Mouse (Mus musculus): ENCODE data around the gene Apon. TPM values are rescaled to one million over a fixed set of nuclear protein-coding genes. Genes with fewer than 3 reads are reported as not detected.
"Not testable (repeated sequence)": the region's sequence is repeated elsewhere in the genome, so short reads cannot be mapped to it uniquely, and the experiment has no call there.

The Apon gene
- total and polyA plus RNA-seq, 3 experiments, result 0.40 to 1.5 TPM; not detected in 1

DNA sequence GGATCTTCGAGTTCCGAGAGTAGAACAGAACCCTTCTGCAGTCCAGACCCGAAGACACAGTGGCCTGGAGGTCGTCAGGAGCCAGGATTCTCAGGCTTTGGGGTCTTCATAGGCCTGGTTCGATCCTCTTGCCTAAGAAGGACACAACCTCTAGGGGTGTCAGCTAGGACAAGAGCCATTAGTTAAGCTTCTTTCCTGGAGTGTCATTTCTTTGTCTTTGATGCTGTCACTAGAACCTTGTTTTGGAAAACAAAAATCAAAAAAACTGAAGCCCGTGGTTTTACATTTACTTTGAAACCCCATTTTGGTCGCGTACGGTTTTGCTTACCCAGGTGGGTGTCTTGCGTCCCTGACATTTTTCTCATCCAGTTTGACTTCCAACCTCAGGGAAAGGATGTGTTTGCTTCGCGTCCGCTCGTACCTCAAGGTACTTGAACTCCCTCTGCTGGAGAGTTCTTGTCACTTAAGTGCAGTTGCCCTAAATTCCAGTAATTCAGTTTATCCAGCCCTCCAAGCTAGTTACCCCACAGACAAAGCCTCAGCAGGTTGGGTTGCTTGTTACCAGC lies 21.4 kb upstream of the Apon start:
- DNase-seq, result peak; percentile 64

DNA sequence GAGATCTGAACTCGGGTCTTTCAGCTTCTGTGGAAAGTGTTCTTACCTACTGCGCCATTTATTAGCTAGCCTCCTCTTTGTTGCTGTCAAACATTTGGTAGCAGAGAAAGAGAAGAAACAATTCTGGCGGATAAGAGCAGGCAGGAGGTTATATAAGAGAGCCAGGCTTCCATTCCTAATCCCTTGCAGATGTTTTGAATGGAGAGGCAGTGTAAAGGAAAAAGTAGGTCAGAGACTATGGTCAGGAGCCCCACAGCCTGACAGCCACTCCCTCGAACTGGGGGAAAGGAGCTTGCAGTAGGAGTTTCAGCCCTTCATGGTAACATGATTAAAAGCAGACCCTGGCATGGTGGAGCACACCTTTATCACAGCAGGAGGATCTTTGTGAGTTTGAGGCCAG lies 17.6 kb upstream of the Apon start:
- no peak for DNase-seq

DNA sequence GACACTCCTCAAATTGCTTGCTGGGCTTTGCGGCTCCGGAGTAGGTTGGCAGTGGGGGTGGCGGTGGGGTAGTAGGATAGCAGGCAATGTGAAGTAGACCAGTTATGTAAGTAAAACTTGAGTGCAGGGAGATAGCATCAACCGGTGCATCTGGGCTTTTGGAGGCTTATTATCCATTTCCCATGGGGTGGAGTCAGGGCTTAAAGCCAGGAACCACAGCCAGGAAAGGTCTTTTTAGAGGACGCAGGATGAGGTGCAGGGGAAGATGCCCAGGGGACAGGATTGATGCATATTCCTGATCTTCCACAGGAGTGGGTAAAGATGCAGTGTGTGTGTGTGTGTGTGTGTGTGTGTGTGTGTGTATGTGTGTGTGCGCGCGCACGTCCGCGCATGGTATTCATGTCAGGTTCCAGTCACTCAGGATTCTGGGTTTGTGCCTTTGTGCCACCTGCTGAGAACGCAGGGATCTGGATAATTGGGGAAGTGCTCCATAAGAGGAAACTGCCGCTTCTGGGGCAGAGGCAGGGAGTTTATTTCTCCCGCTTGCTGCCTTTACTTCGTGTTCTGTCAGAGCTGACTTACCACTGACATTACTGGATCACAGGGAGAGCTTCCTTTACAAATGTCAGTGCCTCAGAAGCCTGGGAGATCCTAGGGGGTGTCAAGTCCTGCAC lies 16.0 kb upstream of the Apon start:
- DNase-seq, result no peak

DNA sequence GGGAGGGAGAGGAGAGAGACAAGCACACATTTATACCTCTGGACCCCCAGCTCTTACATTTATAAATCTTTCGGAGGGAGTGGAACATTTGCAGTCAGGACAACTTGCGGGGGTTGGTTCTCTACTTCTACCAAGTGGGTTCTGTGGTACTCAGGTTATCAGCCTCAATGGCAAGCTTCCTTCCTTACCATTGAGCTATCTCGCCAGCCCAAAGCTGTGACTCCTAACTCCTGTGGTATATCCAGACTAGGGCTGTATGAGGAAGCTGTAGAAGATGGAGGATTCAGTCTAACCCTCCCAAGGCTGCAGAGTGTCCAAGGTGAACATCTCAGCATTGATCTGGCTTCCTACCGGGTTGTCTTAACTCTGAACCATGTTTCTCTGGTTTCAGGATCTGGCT lies 14.8 kb upstream of the Apon start:
- no peak for DNase-seq

DNA sequence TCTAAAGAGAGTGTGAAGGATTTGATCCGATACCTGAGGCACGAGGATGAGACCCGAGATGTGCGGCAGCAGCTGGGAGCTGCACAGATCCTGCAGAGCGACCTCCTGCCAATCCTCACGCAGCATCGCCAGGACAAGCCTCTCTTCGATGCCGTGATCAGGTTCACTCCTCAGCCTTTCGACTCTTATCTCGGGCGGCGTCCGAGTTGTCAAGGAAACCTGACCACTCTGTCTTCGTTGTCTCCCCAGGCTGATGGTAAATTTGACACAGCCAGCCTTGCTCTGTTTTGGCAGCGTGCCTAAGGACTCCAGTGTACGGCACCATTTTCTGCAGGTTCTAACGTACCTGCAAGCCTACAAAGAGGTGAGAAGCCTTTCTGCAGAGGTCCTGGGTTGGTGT lies 13.8 kb upstream of the Apon start:
- no peak for DNase-seq

DNA sequence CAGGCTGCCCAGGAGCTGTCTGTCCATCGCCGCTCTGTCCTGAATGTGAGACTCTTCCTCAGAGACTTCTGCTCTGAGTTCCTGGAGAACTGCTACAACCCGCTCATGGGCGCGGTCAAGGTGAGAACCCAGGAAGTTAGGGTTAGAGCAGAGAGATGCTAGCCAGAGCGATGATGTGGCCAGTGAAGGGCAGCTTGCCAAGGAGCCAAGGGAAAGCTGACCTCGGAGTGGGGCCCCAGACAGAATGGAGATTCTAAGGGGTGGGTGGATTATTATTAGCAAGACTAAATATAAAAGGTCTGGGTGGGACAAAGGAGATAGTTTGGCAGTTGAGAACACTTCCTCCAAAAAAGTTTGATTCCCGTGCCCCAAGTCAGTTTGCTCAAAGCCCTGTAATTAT lies 10.6 kb upstream of the Apon start:
- no peak for DNase-seq

DNA sequence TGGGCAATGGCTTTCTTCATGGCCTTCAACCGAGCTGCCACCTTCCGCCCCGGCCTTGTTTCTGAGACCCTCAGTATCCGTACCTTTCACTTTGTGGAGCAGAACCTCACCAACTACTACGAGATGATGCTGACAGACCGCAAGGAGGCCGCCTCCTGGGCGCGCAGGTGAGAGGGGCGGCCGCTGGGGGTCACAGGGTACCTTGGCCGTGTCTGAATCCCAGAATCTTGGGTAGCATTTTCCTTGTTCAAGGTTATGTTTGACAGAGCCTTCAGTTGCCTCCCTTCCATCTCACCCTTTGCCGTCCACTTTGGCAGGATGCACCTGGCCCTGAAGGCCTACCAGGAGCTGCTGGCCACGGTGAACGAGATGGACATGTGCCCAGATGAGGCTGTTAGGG lies 9.8 kb upstream of the Apon start:
- DNase-seq, result no peak

DNA sequence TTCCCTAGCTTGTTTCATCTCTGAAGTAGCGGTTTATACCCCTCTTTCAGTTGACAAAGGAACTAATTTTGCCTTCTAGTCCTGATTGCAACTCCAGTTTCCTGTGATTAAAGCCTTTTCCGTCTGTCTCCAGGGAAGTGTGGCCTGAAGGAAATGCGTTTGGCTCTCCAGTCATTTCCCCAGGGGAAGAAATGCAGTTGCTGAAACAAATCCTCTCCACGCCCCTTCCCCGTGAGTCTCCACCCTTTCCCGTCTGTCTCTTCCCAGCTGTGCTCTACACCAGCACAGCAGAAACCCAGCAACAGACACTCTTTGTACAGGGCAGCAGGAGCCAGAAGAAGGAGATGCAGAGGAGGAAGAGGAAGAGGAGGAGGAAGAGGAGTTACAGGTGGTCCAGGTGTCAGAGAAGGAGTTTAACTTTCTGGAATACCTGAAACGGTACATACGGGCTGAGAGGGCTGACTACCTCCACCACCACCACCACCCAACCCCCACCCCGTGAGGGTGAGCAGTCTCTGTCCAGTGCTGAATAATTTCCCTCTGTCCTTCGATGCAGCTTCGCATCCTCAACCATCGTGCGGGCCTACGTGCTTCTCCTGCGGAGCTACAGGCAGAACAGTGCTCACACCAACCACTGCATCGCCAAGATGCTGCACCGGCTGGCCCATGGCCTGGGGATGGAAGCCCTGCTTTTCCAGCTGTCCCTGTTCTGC lies 6.7 kb upstream of the Apon start:
- peak; percentile 27 for DNase-seq

DNA sequence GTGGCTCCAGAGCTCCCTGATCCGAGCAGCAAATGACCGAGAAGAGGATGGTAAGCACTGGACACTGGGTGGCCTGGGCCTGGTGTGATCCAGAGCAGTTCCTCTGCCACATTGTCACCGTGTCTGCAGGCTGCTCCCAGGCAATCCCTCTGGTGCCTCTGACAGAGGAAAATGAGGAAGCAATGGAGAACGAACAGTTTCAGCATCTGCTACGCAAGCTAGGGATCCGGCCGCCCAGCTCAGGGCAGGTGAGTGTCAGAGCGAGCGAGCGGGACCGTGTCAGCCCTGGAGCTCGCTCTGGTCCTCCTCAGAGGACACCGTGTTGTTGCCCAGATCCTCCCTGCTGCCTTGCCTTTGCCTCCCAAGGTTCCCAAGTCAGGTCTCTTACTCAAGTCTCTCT lies 3.3 kb upstream of the Apon start:
- no peak for DNase-seq

DNA sequence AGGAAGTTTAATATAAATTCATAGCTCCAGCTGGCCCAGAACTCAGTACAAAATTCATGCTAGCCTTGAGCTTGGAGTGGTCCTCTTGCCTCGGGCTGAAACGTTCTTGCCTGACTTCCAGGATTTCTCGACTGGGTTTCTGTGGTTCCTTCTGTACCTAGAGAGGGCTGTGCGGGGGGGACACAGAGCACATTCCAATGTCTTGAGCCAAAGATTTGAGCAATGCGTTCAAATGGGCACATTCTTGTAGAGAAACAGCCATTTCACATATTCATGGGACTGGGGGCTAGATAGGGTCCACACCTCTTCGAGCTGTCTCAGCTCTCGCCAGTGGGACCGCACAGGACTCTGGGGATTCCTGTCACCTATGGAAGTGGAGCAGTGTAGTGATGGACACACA lies 2.0 kb downstream of the Apon start:
- DNase-seq, result no peak

DNA sequence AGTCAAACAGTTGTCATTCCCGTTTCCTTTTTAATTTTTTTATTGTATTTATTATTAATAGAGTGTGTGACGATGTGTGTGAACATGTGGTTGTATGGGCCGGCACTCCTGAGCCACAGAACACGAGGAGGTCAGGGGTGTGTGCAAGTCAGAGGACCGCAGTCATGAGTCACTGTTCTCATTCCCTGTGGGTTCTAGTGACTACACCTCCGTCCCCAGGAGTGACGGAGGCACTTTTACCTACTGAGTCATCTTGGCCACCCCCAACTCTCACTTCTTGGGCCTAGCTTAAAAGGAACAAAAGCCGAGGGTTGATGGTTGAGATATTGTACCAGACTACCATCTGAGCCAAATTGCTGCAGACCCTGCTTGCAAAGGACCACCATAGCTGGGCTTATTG lies 2.4 kb downstream of the Apon start:
- DNase-seq, result no peak

DNA sequence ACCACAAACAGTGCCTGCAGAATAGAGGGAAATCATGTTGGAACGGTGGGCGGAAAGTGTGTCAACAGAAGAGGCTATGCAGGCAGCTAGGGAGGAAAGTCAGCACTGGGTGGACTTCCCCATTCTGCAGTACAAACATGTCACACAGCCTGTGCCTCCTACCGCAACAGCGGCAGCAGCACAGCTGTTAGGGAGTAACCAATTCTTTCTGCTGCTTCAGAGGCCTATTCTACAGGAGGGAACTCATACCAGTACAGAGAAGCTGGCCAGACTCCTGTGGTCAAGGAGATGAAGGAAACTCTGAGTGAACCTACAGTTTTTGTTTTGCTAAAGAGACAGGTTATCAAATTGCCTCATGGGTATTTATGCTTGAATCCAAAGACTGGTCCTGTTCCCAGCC lies 5.1 kb downstream of the Apon start:
- DNase-seq, result no peak

DNA sequence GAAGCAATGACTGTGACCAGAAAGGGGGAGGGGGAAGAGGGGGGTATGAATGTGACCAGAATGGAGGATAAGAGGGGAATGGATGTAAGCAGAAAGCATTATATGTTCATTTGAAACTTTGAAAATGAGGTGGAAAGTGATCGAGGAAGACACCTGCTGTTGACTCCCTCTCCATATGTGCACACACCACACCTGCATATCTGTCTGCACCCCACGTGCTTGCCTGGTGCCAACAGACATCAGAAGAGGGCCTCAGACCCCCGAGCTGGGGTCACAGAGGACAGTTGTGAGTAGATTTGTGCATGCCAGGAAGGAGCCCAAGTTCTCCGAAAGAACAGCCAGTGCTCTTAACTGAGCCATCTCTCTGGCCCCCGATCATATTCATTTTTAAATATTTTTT lies 6.0 kb downstream of the Apon start:
- no peak for DNase-seq

DNA sequence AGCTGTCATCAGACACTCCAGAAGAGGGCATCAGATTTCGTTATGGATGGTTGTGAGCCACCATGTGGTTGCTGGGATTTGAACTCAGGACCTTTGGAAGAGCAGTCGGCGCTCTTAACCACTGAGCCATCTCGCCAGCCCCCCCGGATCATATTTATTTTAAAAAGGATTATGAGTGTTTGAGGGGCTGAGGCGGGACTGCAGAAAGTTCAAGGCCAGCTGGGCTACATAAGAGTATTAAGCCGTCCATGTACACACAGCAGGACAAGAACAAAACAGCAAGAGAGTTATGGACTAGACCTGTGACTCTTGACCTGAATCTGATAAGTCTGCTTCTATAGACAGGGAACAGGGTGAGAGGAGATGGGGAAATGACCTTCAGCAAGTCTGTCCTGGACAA lies 6.5 kb downstream of the Apon start:
- DNase-seq, result not testable (repeated sequence)

DNA sequence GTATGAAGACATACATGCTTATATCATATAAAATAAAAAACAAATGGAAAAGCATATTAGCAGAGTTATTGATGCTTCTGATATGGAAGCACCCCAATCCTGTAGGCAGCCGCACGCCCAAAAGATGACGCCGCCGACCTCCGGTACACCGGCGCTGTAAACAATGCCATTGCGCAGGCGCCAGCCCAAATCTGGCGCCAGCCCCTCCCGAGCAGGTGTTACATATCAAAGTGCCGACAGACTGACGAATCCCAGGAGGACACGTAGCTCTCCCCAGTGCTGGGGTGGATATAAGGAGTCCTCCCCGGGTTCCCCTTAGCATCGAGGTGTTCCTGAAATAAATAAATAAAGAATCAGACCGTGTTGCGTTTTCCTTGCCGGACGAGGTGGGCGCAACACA lies 8.4 kb downstream of the Apon start:
- DNase-seq, result no peak

DNA sequence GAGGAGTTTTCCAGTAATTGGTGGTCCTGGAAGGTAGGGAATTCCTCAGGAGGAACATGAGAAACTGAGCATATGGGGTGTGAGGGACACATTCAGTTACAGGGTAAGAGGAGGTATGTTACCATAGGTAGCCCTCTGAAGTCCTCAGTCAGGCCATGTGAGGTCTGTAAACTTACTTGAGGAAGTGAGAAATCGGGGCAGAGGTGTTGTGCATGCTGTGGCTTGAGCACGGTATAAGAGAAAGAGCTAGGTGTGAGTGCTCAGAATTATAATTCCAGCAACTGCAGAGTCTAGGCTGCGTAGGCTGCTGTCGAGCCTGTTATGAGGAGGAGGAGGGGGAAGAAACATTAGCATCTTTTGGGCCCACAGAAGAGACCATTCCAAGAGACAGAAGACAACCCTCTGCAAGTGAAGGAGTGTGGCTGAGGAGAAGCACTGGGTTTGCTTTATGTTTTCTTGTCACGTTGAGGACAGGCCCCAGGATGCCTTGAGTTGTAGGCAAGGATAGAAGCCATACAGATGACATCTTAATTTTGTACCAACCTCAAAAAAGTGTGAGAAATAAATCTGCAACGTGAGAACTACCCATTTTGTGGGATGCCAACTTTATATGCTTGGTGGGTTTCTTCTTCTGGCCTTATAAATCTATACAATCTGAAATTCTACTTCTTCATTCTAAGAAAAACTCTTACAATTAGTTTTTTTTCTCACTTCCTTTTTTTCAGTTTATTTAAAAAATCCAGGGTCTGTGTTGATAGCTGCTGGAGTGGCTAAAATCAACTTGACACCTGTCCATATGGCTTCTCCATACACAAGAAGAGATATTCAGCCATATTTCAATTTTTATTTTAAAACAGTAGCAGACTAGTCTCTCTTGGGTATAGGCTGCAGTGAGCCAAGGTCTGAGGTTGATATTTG lies 9.8 kb downstream of the Apon start:
- DNase-seq, result no peak

DNA sequence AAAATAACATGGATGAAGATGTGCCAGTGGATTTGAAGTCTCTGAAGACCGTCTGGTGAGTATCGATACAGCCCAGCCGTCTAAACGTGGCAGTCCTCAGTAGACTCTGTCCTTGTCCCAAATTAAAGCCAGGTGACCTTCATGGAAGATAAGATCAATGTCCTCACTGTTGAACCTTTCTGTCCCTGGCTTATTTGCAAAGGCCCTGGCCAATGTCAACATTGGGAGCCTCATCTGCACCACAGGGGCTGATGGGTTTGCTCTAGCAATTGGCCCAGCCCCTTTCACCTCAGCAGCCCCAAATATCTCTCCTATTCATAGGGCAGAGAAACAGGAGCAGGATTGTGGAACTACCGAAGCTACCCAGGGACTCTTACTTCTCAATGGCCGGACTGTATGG lies 14.5 kb downstream of the Apon start, which contains the start of gene Apof:
Gene Apof (plus strand): TSS at position 301 of the 400 bp plus-strand sequence.
- DNase-seq, result peak; percentile 47

DNA sequence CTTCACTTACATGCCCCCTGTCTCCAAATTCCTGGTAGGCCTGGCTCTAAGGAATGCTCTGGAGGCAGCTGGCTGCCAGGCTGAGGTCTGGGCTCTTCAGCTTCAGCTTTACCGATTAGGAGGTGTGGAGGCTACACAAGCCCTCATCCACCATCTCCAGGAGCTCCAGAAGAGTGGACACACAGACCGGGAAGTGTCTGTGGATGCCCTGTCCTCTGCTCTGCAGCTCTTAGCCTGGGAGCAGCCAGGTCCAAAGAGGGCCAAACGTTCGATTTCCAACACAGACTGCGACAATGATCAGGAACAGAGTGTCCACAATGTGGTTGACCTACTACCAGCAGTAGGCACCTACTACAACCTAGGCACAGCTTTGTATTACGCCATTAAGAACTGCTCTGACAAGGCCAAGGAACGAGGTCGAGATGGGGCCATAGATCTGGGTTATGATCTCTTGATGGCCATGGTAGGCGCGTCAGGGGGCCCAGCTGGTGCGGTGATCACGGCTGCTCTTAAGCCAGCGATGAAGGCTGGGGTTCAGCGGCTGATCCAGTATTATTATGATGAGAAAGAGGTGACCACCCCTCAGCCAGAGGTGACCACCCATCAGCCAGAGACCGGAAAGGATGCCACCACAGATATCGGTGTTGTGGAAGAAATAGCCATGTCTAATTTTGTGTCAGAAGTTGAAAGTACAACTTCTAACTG lies 15.5 kb downstream of the Apon start:
- DNase-seq, result peak; percentile 24

DNA sequence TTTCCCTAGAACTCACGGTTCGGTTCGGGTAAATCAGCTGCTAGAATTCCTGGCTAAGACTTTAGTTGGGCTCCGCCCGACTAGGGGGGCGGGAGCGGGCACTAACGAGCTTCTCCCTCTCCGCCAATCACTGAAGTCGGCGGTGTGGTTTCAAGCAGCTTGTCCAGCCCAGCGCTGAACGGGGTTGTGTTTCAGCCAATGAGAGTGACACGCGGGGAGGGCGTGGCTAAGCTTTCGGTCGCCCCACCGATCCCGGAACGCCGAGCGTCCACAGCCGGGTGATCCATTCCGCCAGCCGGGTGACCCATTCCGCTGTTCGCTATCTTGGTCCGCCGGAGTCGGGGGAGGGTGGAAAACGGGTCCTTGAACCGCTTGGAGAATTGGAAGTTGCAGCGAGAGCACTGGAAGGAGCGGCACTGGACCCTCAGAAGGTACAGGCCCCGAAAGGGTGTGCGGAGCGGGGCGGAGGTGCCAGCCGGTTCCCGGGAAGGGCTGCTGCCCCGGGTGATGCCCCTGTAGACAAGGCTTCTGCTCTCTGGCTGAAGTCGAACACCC lies 16.5 kb downstream of the Apon start, which contains the start of gene Stat2:
Gene Stat2 (plus strand): TSS at position 273 of the 555 bp plus-strand sequence.
- DNase-seq, result peak; percentile 99

DNA sequence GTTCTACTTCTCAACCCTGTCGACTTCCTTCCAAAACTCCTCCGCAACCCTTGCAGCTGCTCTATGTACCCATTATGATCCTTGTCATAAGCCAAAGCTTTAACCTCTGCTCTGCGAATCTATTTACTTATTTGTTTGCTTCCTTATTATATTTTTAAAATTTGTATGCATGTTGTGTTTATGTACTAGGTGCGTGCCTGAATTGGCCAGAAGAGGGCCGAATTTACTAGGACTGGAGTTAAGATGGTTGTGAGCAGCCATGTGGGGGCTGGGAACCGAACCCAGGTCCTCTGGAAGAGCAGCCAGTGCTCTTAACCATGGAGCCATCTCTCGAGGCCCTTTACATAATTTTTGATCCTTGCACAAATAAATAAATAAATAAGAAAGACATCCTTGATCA lies 17.0 kb downstream of the Apon start:
- DNase-seq, result no peak

DNA sequence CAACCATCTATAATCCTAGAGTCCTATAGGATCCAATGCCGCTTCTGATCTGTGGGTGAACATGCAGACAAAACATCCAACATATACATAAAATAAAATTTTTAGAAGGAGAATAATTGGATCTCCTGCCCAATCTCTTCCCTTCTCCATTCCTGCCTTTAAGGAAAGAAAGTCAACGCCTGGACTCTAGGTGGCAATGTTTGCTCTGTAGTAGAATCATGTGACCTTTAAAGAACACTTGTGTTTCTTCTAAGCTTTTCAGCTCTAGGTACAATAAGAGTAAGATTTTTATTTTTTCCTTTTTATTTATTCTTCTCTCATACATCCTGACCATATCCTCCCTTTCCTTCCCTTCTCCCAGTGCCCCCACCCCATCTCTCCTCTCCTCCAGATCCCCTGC lies 18.0 kb downstream of the Apon start:
- DNase-seq, result no peak
